Mouse (Mus musculus) embryo, embryonic 10 days (tissue): Measurements from ENCODE around the gene BC067074.
"Not testable (repeated sequence)": the region's sequence is repeated elsewhere in the genome, so short reads cannot be mapped to it uniquely, and the experiment has no call there.

Experiments used
- DNase-seq: peaks from one replicate; pipeline ENCODE4 v3.0.0-alpha.2; 2015; ENCODE audit warnings: low spot score

The BC067074 gene

DNA sequence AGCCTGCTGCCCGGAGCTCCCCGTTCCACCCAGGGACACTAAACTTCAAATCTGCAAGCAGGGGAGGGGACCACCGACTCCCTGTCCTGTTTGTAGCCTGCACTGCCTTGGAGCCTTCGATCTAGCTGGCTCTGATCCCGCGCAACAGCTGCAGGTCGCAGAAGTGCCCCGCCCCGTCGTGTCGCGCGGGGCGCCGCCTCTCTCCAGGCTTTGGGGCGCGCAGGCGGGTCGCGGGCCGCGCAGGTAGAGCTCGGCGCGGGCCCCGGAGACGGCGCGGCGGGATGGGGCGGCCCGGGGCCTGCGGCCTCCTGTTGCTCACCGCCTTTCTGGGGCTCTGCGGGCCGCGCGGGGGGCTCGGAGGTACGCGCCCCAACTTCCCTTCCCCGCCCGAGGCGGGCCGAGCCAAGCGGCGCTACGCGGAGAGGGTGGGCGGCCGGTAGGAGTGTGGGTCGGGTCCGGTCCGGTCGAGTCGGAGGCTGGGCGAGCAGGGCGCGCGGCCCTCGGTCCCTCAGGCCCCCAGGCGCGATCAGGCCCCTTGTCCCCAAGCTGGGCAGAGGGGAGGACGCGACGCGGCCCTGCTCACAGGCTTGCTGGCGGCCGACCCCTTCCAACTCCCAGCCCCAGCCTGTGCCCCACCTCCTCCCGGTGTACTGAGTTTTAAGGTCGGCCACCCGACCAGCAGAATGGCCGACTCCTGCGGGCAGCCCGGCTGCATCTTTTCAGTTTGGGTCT lies at the start of gene BC067074:
TSS of gene BC067074 (plus strand) at position 185 of the 732 bp plus-strand sequence.
- peak; percentile 70 for DNase-seq

GRCm38 (mm10) chr13:113245025-113245424 lies 47.9 kb upstream of the BC067074 start:
- no peak for DNase-seq

DNA sequence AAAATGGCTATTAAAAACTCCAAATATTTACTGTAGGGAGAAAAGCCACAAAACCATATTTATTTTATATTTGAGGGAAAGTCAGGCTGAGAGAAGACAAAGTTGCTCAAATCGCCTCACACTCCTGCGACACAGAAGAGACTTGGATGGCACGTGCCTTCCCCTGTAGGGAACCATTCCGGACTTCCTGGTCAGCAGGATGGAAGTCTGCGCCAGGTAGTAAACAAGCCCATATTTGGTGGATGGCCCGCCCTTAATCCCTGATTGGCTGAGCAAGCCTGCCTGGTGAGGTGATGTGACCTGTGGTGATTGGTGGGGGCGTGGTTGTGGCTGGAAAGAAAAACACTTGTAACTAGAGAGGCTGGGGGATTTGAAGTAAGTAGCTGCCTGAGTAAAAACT lies 40.4 kb upstream of the BC067074 start:
- DNase-seq = not testable (repeated sequence)

- no peak for DNase-seq
These were observed 36.2 kb upstream of the BC067074 start for GRCm38 (mm10) chr13:113256766-113257165.

DNA sequence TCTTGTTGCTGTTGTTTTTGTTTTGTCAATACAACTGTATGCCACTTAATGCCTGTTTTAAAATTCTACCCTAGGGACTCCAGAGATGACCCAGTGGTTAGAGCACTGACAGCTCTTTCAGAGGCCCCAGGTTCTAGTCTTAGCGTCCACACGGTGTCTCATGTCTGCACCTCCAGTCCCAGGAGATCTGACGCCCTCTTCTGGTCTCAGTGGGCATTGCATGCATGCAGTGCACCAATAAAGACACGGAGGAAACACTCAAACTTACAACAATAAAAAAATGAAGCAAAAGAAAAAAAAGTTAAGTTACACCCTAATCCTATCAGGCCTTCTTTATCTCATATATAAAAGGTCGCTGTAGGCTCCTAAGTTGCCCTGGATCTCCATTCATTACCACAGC lies 35.8 kb upstream of the BC067074 start:
- no peak for DNase-seq

GRCm38 (mm10) chr13:113259237-113259636 lies 33.7 kb upstream of the BC067074 start:
- DNase-seq = no peak

- DNase-seq = no peak
These were observed 30.1 kb upstream of the BC067074 start for GRCm38 (mm10) chr13:113262822-113263221.

- DNase-seq = peak; percentile 73
These were observed 27.7 kb upstream of the BC067074 start for GRCm38 (mm10) chr13:113265257-113265656.

GRCm38 (mm10) chr13:113266495-113266951 lies 26.4 kb upstream of the BC067074 start:
- DNase-seq = peak; percentile 89

DNA sequence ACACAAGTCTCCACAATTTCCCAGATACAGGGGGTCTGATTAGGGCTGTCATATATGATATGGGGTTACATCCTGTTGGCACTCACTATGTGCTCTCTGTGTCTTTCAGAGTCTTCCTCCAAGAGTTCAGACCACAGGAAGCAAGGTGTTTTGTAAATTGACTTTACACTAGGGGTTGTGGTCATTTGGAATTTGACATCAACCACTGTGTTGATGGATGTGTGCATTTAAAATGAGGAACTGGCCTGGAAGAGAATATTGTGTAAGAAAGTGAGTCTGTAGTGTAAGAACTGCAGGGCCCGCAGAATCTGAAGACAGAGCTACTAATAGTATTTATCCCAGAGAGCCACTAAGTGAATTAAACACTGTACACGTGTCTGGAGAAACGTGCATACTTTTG lies 25.8 kb upstream of the BC067074 start:
- DNase-seq = no peak

- DNase-seq = peak; percentile 93
These were observed 22.9 kb upstream of the BC067074 start for GRCm38 (mm10) chr13:113269777-113270776.

DNA sequence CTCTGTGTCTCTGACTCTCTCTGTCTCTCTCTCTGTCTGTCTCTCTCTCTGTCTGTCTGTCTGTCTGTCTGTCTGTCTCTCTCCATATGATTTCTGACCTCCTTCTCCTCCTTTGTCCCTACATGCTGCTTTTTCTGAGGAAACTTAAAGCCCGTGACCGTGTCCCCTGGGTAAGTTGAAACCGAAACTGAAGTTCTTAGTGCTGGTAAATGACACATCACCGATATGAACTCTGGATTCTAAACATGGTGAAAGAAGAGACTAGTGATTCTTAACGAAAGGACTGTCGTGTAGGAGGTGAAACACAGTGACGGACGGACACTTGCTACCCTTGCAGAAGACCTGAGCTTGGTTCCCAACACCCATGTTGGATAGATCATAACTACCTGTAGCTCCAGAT lies 21.8 kb upstream of the BC067074 start:
- no peak for DNase-seq

DNA sequence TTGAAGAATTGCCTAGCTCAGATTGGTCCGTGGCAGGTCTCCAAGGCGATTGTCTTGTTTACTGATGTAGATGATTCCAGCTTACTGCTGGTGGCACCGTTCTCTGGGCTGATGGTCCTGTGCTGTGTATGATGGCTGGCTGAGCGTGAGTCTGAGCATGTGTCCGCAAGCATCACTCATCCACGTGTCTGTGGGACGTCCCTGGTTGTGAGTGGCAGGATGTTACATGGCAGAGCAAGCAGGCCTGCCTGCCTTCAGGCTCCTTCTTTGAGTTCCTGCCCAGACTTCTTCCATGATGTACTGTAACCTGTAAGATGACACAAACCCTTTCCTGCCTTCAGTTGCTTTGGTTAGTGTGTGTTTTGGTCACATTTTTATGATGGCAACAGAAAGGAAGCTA lies 5.8 kb upstream of the BC067074 start:
- no peak for DNase-seq

- no peak for DNase-seq
These were observed 4.5 kb upstream of the BC067074 start for GRCm38 (mm10) chr13:113288210-113289197.

- DNase-seq = no peak
These were observed 3.2 kb upstream of the BC067074 start for GRCm38 (mm10) chr13:113289760-113290159.

- DNase-seq = no peak
These were observed 958 bp upstream of the BC067074 start for GRCm38 (mm10) chr13:113292001-113292400.

DNA sequence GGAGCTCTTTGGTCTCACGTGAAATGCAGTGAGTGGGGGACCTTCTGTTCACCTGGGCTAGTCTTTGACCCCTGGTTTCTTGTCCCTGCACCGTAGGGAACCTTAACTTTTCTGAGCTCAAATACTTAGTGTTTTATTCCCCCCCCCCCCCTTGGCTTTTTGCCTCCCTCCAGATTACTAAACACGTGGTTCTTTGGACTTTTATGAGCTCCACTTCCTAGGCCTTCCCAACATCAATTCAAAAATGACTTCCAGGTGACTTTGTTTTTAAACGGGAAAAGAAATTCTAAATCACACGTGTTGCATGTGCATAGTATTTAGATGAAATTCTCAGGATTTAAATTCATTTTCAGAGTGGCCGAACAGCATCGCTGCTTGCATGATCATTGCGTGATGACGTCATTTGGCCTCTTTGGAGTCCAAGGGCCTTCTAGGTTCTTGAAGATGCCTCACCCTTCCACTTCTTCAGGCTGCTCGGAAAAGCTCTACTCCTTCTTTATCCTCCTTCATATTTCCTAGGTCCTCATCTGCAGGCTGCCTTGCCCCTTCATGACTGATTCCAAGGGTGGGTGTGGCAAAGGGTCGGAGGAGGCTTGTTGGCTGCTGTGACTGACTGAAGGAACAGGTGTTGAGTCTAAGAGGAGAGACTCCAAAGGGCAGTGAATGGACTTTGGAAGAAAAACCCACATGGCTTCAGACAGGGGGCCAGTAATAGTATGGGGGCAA lies 911 bp downstream of the BC067074 start:
- DNase-seq = peak; percentile 8

- DNase-seq = no peak
These were observed 3.0 kb downstream of the BC067074 start for GRCm38 (mm10) chr13:113295817-113296485.

GRCm38 (mm10) chr13:113306581-113306980 lies 13.6 kb downstream of the BC067074 start:
- no peak for DNase-seq

- no peak for DNase-seq
These were observed 26.6 kb downstream of the BC067074 start for GRCm38 (mm10) chr13:113319588-113319987.
